Mouse (Mus musculus) embryonic facial prominence, embryonic 14.5 days (tissue): ENCODE measurements around the gene Nav2. TPM values are rescaled to one million over a fixed set of nuclear protein-coding genes. Genes with fewer than 3 reads are reported as not detected.
A peak's percentile ranks its signal among the peaks of the same experiment; 100 is the strongest.

Source experiments
- ATAC-seq: fragments of 200-750 bp; cut with Nextera tagmentation; 2 replicates; pipeline ENCODE4 v1.8.0; 2017; ENCODE audit warnings: low read depth, moderate number of reproducible peaks, moderate TSS enrichment
- DNase-seq: peaks from one replicate; pipeline ENCODE4 v3.0.0-alpha.2; 2015; ENCODE audit warnings: low spot score
- H3K27ac ChIP-seq: fragments of 300-500 bp; sonication (generic); replicated peaks from 2 replicates; pipeline ENCODE4 v1.5.1; 2014; ENCODE audit warnings: low read depth, mild to moderate bottlenecking, low read length, moderate library complexity
- H3K27me3 ChIP-seq: fragments of 300-500 bp; sonication (generic); replicated peaks from 2 replicates; pipeline ENCODE4 v1.6.1; 2014; ENCODE audit warnings: low read length; ENCODE audit not compliant: control insufficient read depth, insufficient read depth
- H3K36me3 ChIP-seq: fragments of 300-500 bp; sonication (generic); 2 replicates; pipeline ENCODE4 v1.6.1; 2014; ENCODE audit warnings: low read length, mixed read lengths; ENCODE audit not compliant: control insufficient read depth, insufficient read depth
- H3K4me1 ChIP-seq: fragments of 300-500 bp; sonication (generic); 2 replicates; pipeline ENCODE4 v1.6.1; 2014; ENCODE audit warnings: antibody characterized with exemption, low read length; ENCODE audit not compliant: control insufficient read depth, insufficient read depth
- H3K4me2 ChIP-seq: fragments of 300-500 bp; sonication (generic); 2 replicates; pipeline ENCODE4 v1.6.1; 2014; ENCODE audit warnings: low read depth, mild to moderate bottlenecking, low read length, moderate library complexity, mixed read lengths
- H3K4me3 ChIP-seq: fragments of 300-500 bp; sonication (generic); 2 replicates; pipeline ENCODE4 v1.5.1; 2014; ENCODE audit warnings: low read depth, mild to moderate bottlenecking, low read length
- H3K9ac ChIP-seq: fragments of 300-500 bp; sonication (generic); 2 replicates; pipeline ENCODE4 v1.6.1; 2014; ENCODE audit warnings: low read depth, mild to moderate bottlenecking, low read length, moderate library complexity, mixed read lengths
- H3K9me3 ChIP-seq: fragments of 300-500 bp; sonication (generic); 2 replicates; pipeline ENCODE4 v1.6.1; 2016; ENCODE audit warnings: low read length; ENCODE audit not compliant: control insufficient read depth
- WGBS: fragments of 180-500 bp; shearing (Covaris S2); extraction: QIAGEN DNeasy Blood & Tissue Kit; methylation state at CpG from one replicate; pipeline ENCODE4 v1.1.7; 2014; 5-methylcytosine and 5-hydroxymethylcytosine counted together
- polyA plus RNA-seq: library from polyadenylated mRNA; unstranded; fragments of >200 nt; fragmentation: Nextera tagmentation; extraction: Ambion mirVana; gene quantifications from 2 replicates; pipeline ENCODE4 v1.2.1, GENCODE M21; 2014

The Nav2 gene
- polyA plus RNA-seq, 1 experiment from 2014 or later, result 13.5 TPM

DNA sequence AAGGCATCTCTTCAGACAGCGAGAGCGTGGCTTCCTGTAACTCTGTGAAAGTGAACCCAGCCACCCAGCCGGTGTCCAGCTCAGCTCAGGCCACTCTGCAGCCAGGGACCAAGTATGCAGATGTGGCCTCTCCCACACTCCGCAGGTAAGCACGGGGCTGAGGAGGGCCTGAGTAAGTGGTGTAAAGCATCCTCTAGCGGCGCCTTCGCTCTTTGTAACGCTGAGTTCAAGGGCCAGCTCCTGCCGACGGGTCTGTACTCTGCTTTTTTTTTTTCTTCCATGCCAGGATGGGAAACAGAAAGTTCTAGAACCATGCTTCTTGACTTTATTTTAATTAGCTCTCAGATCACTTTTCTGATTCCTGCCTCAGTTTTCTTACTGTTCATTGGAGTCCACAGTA, 639.9 kb downstream of the Nav2 start:
- Histone ChIP-seq H3K9me3 (no peaks in the 10 kb centered on the region), H3K4me1 (peaks cover 15% of the 10 kb centered on the region), H3K27ac (no peak overlapping the region), H3K4me2 (no peak overlapping the region), H3K4me3 (no peak overlapping the region), H3K9ac (no peak overlapping the region), H3K27me3 (no peaks in the 10 kb centered on the region), H3K36me3 (peaks cover 18% of the 10 kb centered on the region)
- ATAC-seq (no peak), DNase-seq (no peak)
- 81% methylated on average over 11 of the region's 11 CpGs for WGBS

- peak; percentile 64 for ATAC-seq
- H3K4me2 ChIP-seq, result no peak overlapping the region
- H3K4me3 ChIP-seq, result no peak overlapping the region
- H3K9ac ChIP-seq, result no peak overlapping the region
- no peaks in the 10 kb centered on the region for H3K27me3 ChIP-seq
- peaks cover 33% of the 10 kb centered on the region for H3K4me1 ChIP-seq
- H3K9me3 ChIP-seq, result no peaks in the 10 kb centered on the region
- peak overlapping the region; percentile 57 for H3K27ac ChIP-seq
- 21% methylated on average over 11 of the region's 11 CpGs for WGBS
- H3K36me3 ChIP-seq, result peaks cover 18% of the 10 kb centered on the region
- DNase-seq, result peak; percentile 78
These were observed 644.9 kb downstream of the Nav2 start for GRCm38 (mm10) chr7:49553236-49553981.

GRCm38 (mm10) chr7:49558240-49558640, 649.7 kb downstream of the Nav2 start:
- DNase-seq, result peak; percentile 67
- Histone ChIP-seq H3K9me3 (no peaks in the 10 kb centered on the region), H3K27me3 (no peaks in the 10 kb centered on the region), H3K27ac (peak overlapping the region; percentile 70), H3K9ac (no peak overlapping the region), H3K36me3 (no peaks in the 10 kb centered on the region), H3K4me1 (peaks cover 37% of the 10 kb centered on the region), H3K4me3 (no peak overlapping the region), H3K4me2 (0 out of 2 replicates have a peak overlapping the region, but pooled peaks have one; percentile 19)
- 67% methylated on average over 12 of the region's 12 CpGs for WGBS
- no peak for ATAC-seq

GRCm38 (mm10) chr7:49558895-49559294, 650.4 kb downstream of the Nav2 start:
- Histone ChIP-seq H3K4me2 (peak overlapping the region; percentile 19; the same call in 1 of the 2 replicates), H3K9ac (no peak overlapping the region; the same call in 1 of the 2 replicates), H3K27ac (peak overlapping the region; percentile 70), H3K4me1 (peaks cover 30% of the 10 kb centered on the region), H3K9me3 (no peaks in the 10 kb centered on the region), H3K36me3 (peaks cover 3% of the 10 kb centered on the region; the same call in 1 of the 2 replicates), H3K4me3 (peak overlapping the region; percentile 13; the same call in 1 of the 2 replicates), H3K27me3 (no peaks in the 10 kb centered on the region)
- 64% methylated on average over 5 of the region's 5 CpGs for WGBS
- DNase-seq, result peak; percentile 86
- ATAC-seq, result peak; percentile 50

- no peak for ATAC-seq
- H3K9ac ChIP-seq, result no peak overlapping the region
- no peaks in the 10 kb centered on the region for H3K9me3 ChIP-seq
- peaks cover 10% of the 10 kb centered on the region; the same call in 1 of the 2 replicates for H3K36me3 ChIP-seq
- peak overlapping the region; percentile 70; the same call in 1 of the 2 replicates for H3K27ac ChIP-seq
- H3K27me3 ChIP-seq, result no peaks in the 10 kb centered on the region
- DNase-seq, result no peak
- 56% methylated on average over 4 of the region's 4 CpGs for WGBS
- H3K4me2 ChIP-seq, result no peak overlapping the region; the same call in 1 of the 2 replicates
- H3K4me3 ChIP-seq, result no peak overlapping the region
- H3K4me1 ChIP-seq, result peaks cover 28% of the 10 kb centered on the region
These were observed 651.5 kb downstream of the Nav2 start for GRCm38 (mm10) chr7:49560012-49560411.

- ATAC-seq, result no peak
- DNase-seq, result no peak
- no peaks in the 10 kb centered on the region for H3K9me3 ChIP-seq
- 86% methylated on average over 4 of the region's 4 CpGs for WGBS
- peaks cover 18% of the 10 kb centered on the region for H3K4me1 ChIP-seq
- H3K36me3 ChIP-seq, result peaks cover 22% of the 10 kb centered on the region
- H3K9ac ChIP-seq, result no peak overlapping the region
- H3K4me3 ChIP-seq, result no peak overlapping the region
- H3K27me3 ChIP-seq, result no peaks in the 10 kb centered on the region
- no peak overlapping the region for H3K4me2 ChIP-seq
- H3K27ac ChIP-seq, result no peak overlapping the region
These were observed 653.9 kb downstream of the Nav2 start for GRCm38 (mm10) chr7:49562404-49562803.

- H3K27ac ChIP-seq, result no peak overlapping the region
- DNase-seq (no peak), ATAC-seq (no peak)
- no peak overlapping the region for H3K4me2 ChIP-seq
- WGBS, result 81% methylated on average over 8 of the region's 8 CpGs
- peaks cover 18% of the 10 kb centered on the region for H3K4me1 ChIP-seq
- no peak overlapping the region for H3K9ac ChIP-seq
- H3K4me3 ChIP-seq, result no peak overlapping the region
- H3K9me3 ChIP-seq, result no peaks in the 10 kb centered on the region
- peaks cover 22% of the 10 kb centered on the region for H3K36me3 ChIP-seq
- H3K27me3 ChIP-seq, result no peaks in the 10 kb centered on the region
These were observed 654.3 kb downstream of the Nav2 start for GRCm38 (mm10) chr7:49562851-49563250.

- Histone ChIP-seq H3K4me3 (no peak overlapping the region), H3K9me3 (no peaks in the 10 kb centered on the region), H3K9ac (no peak overlapping the region), H3K4me2 (no peak overlapping the region), H3K27me3 (no peaks in the 10 kb centered on the region), H3K27ac (no peak overlapping the region), H3K4me1 (peaks cover 4% of the 10 kb centered on the region; the same call in 1 of the 2 replicates), H3K36me3 (peaks cover 22% of the 10 kb centered on the region)
- WGBS, result 87% methylated on average over 11 of the region's 11 CpGs
- DNase-seq (no peak), ATAC-seq (no peak)
These were observed 656.6 kb downstream of the Nav2 start for GRCm38 (mm10) chr7:49565084-49565483.

DNA sequence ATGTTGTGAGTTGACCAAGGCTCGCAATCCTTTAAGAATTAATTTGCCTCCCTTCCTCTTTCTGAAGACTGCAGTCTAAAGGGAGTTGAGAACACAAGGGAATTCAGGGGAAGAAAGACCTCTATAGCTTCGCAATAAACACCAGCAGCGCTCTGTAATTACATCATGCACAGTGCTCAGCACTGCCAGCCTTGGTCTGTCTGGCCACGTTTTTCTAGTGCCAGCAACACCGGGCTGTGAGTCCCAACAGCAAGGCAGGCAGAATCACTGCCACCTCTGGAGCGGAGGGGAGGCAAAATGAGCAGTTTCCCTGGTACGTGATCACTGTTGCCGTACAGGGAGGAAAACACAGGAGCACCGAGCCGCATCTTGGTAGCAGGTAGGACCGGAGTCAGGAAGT, 657.3 kb downstream of the Nav2 start:
- H3K4me3 ChIP-seq, result no peak overlapping the region
- no peak for DNase-seq
- H3K9ac ChIP-seq, result no peak overlapping the region
- 78% methylated on average over 11 of the region's 11 CpGs for WGBS
- H3K36me3 ChIP-seq, result peaks cover 22% of the 10 kb centered on the region
- H3K27ac ChIP-seq, result no peak overlapping the region
- H3K27me3 ChIP-seq, result no peaks in the 10 kb centered on the region
- no peaks in the 10 kb centered on the region for H3K9me3 ChIP-seq
- no peak overlapping the region for H3K4me2 ChIP-seq
- peaks cover 4% of the 10 kb centered on the region; the same call in 1 of the 2 replicates for H3K4me1 ChIP-seq
- no peak for ATAC-seq
